Mouse (Mus musculus): ENCODE data around the gene Pogk.

Gene Pogk

GRCm38 (mm10) chr1:166409701-166410220 is at the start of gene Pogk:
Gene Pogk, minus strand, starts transcription at chr1:166409863.
- peak; percentile 30 for DNase-seq (ENCODE audit: extremely low spot score, low read depth, low spot score)

GRCm38 (mm10) chr1:166441992-166442391 is 32.3 kb upstream of the Pogk start:
- no peak for DNase-seq (ENCODE audit: extremely low spot score, low read depth, low spot score)

GRCm38 (mm10) chr1:166439426-166439825 is 29.8 kb upstream of the Pogk start:
- DNase-seq (ENCODE audit: extremely low spot score, low read depth, low spot score) = no peak

- DNase-seq (ENCODE audit: extremely low spot score, low read depth, low spot score) = no peak
These were observed 20.3 kb upstream of the Pogk start for GRCm38 (mm10) chr1:166429809-166430431.

DNA sequence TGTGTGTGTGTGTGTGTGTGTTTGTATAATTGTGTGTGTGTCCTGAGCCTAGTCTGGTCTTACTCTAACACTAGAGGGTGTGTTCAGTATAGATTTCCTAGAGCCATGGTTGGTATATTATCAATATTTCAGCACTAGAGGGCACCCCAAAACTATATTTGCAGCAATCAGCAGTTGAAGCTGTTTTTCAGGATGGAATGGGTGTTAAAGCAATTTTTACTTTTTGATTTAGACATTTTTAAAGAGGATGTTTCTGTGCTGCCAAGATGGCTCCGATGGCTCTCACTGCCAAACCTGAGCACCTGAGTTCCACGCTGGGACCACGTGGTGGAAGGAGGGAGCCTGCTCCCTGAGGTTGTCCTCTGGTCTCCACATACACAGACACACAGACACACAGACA is 19.4 kb upstream of the Pogk start:
- no peak for DNase-seq (ENCODE audit: extremely low spot score, low read depth, low spot score)

- DNase-seq (ENCODE audit: extremely low spot score, low read depth, low spot score) = no peak
These were observed 2.6 kb upstream of the Pogk start for GRCm38 (mm10) chr1:166412266-166412665.

DNA sequence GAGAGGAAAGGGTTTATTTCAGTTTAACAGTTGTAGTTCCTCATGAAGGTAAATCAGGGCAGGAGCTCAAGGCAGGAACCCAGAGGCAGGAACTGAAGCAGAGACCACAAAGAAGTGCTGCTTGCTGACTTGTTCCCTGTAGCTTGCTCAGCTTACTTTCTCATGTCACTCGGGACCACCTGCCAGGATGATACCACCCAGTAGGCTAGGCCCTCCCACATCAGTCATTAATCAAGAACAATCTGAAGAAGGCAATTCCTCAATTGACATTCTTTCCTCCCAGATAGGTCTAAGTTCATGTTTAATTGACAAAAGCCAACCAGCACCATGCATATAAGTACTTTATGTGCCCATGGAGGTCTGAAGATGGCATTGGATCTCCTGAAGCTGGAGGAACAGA is 1.9 kb upstream of the Pogk start:
- DNase-seq (ENCODE audit: extremely low spot score, low read depth, low spot score) = no peak

GRCm38 (mm10) chr1:166409177-166409700 is 424 bp downstream of the Pogk start:
- DNase-seq (ENCODE audit: extremely low spot score, low read depth, low spot score) = no peak

GRCm38 (mm10) chr1:166403846-166404245 is 5.8 kb downstream of the Pogk start:
- DNase-seq (ENCODE audit: extremely low spot score, low read depth, low spot score) = no peak

DNA sequence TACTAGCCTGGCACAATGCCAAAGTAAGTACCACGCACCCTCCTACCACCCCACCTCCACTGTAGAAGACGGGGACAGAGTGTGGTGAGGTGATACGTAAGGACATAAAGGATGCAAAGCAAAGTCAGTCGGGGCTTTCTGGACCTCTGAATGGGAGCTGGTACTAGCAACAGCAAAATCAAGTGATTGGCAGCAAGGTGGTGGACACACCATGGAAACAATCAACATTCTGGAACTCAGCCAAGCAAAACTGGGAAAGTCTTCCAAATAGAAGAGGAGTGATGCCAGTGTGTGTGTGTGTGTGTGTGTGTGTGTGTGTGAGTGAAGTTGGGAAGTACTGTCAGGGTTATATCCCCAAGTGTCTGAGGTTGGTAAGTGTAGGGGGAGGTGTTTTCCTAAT is 7.7 kb downstream of the Pogk start:
- no peak for DNase-seq (ENCODE audit: extremely low spot score, low read depth, low spot score)

DNA sequence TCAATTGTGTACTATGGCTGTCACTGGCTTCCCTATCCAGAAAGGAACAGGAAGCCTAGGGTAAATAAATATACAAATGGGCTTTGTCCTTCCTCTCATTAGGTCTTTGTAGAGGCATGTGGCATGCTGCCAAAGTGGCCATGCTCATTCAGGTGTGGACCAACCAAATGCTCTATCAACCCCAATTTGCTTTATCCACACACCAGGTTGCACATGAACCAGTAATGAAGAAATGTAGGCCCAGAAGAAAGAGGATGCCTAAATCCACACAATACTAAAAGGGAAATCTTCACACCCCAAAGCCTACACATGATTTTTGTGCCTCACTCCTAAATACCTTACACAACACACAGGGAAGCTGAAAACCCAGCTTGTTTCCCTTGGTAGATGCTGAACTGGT is 8.2 kb downstream of the Pogk start:
- no peak for DNase-seq (ENCODE audit: extremely low spot score, low read depth, low spot score)

DNA sequence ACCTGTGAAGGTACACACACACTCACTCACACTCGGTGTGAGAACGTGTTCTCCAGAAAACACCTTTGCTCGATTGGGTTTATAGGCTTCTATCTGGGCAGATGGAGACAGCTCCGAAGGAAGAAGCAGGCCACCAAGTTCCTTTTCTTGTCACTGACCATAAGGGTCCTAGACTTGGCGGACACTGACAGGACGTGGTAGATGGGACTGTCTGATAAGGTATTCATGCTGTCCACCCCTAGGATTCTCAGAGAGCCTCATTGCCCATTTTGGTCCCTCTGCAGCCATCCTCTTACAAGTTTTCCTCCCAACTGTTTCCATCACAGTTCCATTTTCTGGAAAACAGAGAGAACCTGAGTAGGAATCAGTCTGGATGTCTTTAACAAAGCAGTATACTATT is 13.3 kb downstream of the Pogk start:
- no peak for DNase-seq (ENCODE audit: extremely low spot score, low read depth, low spot score)

GRCm38 (mm10) chr1:166395661-166396060 is 14.0 kb downstream of the Pogk start:
- no peak for DNase-seq (ENCODE audit: extremely low spot score, low read depth, low spot score)

- DNase-seq (ENCODE audit: extremely low spot score, low read depth, low spot score) = no peak
These were observed 14.9 kb downstream of the Pogk start for GRCm38 (mm10) chr1:166394770-166395169.

DNA sequence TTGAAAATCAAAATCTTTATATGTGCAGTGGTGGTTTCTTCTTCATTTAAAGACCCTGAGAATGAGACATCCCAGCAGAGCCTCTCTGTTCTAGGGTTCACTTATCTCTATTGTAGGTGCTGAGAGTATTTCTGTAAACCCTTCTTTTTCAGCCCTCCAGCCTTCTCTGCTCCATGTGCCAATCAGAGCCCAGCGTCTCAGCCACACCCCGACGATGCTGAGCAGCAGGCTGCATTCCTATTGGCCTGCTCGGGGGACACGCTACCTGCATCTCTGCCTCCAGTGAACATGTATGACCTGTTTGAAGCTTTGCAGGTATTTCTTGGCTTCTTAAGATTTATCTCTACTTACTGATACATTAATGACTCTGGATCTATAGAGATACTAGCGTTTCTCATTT is 18.0 kb downstream of the Pogk start:
- no peak for DNase-seq (ENCODE audit: extremely low spot score, low read depth, low spot score)

GRCm38 (mm10) chr1:166389406-166390125 is 20.1 kb downstream of the Pogk start:
- no peak for DNase-seq (ENCODE audit: extremely low spot score, low read depth, low spot score)

- no peak for DNase-seq (ENCODE audit: extremely low spot score, low read depth, low spot score)
These were observed 21.2 kb downstream of the Pogk start for GRCm38 (mm10) chr1:166388511-166388910.

GRCm38 (mm10) chr1:166385431-166385830 is 24.2 kb downstream of the Pogk start:
- DNase-seq (ENCODE audit: extremely low spot score, low read depth, low spot score) = no peak

DNA sequence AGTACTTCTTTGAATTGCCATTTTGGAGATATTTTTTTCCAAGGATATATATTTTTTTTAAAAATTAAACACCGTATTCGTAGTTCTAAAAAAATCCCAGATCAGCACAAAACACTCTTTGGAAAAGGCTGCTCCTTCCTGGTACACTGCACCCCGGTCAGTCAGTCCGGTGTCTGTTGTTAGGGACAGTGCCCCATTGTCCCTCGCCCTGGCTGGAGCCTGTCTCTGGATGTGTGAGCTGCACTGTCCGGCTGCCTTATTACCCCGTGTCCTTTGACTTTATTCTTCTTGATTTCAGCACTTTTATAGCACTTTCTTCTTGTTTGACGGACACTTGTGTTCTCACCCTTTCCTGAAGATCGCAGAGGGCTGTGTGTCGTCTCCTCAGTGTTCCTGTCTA is 25.0 kb downstream of the Pogk start:
- DNase-seq (ENCODE audit: extremely low spot score, low read depth, low spot score) = no peak

- DNase-seq (ENCODE audit: extremely low spot score, low read depth, low spot score) = no peak
These were observed 27.0 kb downstream of the Pogk start for GRCm38 (mm10) chr1:166382626-166383025.

- DNase-seq (ENCODE audit: extremely low spot score, low read depth, low spot score) = no peak
These were observed 27.8 kb downstream of the Pogk start for GRCm38 (mm10) chr1:166381821-166382220.

GRCm38 (mm10) chr1:166381336-166381735 is 28.3 kb downstream of the Pogk start:
- no peak for DNase-seq (ENCODE audit: extremely low spot score, low read depth, low spot score)
